Mouse (Mus musculus): ENCODE measurements around the gene Dyrk3.

- TF ChIP-seq CTCF (IDR thresholded peaks at IDR 0.05; ENCODE audit: insufficient read depth, low read depth, low read length) (no peak), POLR2A (IDR thresholded peaks at IDR 0.05; ENCODE audit: insufficient read depth, low read depth, low read length) (no peak)
These were observed 25.6 kb downstream of the Dyrk3 start for GRCm38 (mm10) chr1:131112576-131112975.
